Mouse (Mus musculus): ENCODE measurements at regions not wholly inside any gene's neighbourhood (a gene's known extent, or its start where the extent isn't known, plus 50 kb on each side); places are given as distances from the start of the nearest gene placed in this dataset.
"Not testable (repeated sequence)": the region's sequence is repeated elsewhere in the genome, so short reads cannot be mapped to it uniquely, and the experiment has no call there.

DNA sequence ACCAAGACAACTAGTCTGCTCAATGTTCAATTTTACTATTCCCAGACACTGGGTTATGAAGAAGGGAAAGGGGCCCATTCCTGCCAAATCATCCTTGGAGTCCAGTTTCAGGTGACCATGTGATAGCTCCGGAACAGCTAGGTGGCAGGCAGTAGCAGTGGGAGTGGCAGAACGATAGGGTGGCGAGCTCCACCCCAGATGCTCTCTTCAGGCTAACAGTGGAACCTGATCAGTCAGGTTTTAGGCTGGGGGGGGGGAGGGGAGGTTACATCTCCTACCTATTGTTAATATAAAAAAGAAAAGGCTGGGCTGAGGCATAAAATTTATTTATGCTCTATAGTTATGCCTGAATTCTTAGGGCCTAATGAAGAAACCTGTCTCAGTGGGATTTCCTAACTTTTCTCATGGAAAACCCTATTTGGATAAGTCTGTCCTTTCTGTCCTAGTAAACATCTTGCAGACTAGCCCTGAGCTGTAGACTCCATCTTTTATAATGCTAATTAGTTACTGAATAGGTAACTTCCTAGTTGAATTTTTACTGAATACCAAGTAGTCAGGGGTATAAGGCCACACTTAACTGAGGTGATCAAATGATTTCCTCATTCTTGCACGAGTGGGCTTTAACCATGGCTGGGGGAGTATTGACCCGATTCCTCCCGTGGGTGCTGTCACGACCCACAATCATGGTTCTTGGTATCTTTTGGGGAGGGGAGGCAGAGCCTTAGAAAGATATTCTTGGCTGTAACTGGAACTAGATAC is 223.2 kb upstream of the Ell2 start:
- DNase-seq (ENCODE audit: low spot score in 2 of 2): not testable (repeated sequence)

DNA sequence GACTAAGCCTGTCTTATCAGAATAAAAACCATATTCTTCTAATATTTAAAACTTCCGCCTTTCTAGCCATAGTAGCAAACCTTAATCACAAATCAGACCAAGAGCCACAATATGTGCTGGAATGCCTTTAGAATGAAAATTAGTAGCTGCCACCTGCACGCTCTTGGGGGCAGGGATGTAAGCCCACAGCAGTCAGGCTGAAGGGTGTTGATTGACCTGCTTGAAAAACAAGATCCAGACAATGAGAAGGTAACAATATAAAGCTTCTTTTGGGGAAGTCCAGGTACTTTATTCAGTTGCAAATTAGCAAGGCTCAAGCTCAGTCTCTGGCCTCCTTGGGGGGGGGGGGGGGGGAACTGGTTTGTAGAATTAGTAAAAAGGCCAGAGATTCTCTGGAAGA is 222.3 kb upstream of the Ell2 start:
- not testable (repeated sequence) for DNase-seq (ENCODE audit: low spot score in 2 of 2)

DNA sequence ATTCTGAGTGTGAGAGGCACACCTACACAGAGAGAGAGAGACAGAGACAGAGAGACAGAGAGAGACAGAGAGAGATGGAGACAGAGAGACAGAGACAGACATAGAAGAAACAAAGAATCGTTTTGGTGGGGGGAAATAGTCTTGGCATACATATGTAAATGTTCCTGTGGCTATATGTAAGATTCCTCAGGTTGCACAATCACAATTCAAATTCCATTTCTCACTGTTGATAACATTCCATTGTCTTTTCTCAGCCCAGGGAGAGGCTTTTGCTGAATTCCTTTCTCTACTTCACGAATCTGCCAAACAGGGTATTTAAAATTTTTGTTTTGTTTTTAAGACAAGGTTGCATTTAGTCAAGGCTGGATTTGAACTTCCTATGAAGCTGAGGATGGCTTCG is 205.0 kb upstream of the Ell2 start:
- DNase-seq (ENCODE audit: low spot score in 2 of 2): no peak

DNA sequence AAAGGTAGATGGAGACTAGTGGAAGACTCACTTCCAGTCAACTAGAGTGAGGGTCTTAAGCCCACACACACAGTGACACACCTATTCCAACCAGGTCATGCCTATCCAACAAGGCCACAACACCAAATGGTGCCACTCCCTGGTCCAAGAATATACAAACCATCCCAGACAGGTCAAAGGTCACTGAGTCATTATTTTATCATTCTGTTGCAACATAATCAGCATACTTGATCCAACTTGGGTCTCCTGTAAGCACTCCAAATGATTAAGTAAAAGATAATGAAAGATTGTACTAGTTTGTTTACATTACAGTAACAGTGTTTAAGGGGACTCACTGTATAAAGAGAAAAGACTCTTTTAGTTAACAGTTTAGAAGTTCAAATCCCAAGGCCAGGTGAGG is 203.2 kb upstream of the Ell2 start:
- DNase-seq (ENCODE audit: low spot score in 2 of 2): no peak

DNA sequence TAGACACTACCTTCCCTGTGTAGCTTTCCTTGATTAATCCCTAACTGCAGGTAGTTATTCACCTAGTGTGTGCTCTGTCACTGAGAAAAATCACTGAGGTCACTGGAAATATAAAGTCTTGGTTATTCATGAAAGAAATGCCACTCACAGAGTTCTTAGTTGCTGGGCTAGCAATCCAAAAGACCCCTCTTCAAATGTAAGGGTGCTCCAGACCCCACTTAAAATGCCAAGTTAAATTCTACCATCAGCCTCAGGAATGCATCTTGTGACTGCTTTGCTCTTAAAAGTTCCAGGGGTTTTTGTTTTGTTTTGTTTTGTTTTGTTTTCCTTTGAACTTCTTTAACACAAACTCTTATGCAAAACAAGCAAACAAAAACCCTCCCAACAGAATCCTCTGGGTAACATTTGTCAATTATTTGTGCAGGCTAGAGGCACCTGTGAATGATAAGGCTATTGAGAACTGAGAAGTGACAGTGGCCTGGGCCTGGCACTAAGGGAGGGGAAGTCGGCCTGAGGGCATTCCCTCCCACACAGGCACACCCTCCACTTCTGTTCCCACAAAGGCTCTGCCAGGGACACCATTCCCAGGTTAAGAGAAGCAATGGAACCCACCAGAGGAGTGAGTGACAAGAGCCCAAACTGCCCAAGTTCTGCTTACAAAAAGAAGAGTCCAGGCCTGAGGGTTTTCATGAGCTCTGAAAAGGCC is 192.1 kb upstream of the Ell2 start:
- DNase-seq (ENCODE audit: low spot score in 2 of 2): no peak

DNA sequence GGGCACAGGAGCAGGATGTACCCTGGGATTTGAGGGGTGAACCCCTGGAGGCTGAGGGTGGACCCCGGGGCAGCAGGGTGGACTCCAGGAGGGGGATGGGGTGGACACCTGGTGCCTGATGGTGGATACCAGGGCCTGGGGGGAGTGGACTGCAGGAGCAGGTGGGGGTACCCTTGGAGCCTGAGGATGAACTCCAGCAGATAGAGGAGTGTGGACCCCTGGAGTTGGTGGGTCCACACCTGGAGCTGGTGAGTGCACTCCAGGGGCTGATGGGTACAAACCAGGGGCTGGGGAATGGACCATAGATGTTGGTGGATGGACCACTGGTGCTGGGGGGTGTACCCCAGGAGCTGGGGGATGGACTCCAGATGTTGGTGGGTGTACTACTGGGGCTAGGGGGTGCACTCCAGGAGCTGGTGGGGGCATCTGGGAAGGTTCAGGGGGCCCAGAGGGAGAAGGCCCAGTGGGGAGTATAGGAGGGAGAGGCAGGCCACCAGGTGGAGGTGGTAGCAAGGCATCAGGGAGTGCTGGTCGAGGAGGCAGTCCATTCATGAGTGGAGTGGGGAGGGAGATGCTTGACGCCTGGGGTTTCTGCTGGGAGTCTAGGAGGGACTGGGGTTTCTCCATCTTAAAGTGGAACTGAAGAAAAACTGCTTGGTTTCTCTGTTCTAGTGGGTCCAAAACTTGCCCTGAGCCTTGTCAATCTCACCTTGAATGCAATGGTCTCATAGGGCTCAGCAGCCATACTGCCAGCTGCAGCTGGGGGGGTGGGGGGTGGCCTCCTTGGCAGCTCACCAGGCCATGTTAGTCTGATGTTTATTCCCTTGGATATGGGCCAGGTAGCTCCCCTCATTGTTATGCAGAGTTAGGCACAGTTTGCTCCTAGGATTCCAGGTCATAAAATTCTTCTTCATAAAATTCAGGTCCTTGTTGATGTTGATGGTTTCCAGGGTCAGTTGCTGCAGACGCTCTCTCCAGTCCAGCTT is 183.0 kb upstream of the Ell2 start:
- DNase-seq (ENCODE audit: low spot score in 2 of 2): no peak

DNA sequence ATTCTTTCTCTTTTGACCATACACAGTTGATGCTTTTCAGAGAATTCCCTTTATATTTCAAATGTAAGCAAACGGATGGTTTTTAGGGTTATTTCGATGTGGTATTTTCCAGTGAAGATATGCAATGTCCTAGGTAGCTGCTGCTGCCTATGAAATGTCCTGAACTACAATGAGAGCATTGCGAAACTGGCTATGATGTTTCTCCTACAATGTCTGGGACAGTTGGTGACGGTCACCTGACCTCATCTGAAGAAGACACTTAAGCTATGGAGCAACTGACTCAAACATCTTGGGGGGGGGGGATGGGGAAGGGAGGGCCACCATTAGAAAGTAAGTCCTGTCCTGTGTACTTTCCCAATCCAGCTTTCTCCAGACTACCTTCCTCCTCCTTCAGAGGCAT is 182.1 kb upstream of the Ell2 start:
- no peak for DNase-seq (ENCODE audit: low spot score in 2 of 2)

DNA sequence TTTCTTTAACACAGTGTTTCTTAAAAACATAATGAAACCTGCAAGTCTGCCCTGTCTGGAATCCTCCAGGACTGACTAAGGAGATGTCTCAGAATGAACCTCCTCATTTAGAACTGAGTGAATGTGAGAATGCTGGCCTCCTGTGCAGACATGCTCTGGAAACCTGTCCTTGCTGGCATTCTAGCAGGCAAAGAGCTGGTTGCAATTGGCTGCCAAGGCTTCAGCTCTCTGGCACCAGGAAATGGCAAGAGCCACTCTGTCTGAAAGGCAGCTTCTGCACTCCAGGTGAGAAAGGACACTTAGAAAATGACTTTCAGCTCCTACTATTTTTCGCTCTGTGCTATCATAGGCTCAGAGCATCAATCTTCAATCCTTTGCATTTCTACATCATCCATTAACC is 175.0 kb upstream of the Ell2 start:
- no peak for DNase-seq (ENCODE audit: low spot score in 2 of 2)

DNA sequence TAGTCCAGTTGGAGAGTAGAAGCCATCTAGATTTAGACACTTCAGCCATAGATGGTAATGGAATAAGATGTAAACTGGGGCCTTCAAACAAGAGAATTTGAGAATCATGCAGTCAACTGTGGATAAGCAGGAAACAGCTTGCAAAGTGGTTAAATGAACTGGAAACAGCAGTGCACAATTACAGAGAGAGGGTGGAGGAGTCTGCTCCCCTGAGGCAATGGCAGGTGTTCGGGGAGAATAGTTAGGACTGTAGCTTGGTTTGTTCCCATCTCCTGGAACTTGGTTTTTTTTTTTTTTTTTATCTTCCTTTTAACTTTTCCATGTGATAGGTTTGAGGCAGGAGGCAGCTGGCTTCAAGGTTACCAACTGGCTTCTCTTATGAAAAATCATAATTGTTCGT is 165.1 kb upstream of the Ell2 start:
- no peak for DNase-seq (ENCODE audit: low spot score in 2 of 2)

DNA sequence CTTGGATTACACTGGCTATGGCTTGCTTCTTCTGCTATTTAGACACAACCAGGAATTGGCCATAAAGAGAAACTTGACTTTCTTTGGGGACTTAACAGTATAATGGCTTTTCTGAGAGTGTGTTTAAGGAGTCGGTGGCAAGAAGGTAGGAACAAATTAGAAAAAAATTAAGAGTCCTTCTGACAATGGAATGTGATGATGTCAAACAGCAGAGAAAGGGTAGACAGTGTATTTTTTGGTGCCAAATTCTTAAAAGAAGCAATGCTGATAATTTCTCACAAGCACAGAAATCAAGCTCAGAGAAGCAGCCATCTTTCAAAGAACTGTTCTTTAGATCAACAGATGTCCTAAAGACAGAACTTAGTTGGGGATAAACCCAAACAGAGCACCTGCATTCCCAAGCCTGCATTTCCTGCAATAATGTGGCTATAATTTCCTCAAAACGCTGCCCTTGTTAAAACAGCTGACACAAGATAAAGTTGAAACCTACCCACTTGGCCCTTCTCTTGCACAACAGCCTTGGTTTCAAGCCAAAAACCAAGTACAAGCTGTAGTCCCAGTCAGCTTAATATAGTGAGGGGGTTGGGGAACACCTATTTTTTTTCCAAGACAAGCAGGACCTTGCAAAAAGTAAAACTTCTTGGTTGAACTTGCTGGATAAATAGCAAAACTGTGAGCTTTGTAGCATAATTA is 164.2 kb upstream of the Ell2 start:
- peak in 1 of 2 experiments; percentile 3 for DNase-seq (ENCODE audit: low spot score in 2 of 2)

DNA sequence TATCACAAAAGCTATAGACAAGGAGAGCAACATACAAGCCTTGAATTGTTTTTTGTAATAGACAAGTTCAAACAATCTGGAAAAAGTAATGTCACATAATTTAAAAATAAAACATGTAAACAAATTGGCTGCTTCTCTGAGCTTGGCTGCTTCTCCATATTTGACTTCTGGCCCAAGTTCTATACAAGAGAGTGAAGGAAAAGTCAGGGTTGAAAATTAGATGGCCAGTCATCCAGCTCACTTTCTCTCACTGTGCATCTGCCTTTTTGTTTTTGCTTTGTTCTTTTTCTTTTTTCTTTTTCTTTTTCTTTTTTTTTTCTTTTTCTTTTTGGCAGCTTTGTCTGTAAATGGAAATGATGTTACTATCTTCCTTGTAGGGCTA is 163.6 kb upstream of the Ell2 start:
- DNase-seq (ENCODE audit: low spot score in 2 of 2): no peak

DNA sequence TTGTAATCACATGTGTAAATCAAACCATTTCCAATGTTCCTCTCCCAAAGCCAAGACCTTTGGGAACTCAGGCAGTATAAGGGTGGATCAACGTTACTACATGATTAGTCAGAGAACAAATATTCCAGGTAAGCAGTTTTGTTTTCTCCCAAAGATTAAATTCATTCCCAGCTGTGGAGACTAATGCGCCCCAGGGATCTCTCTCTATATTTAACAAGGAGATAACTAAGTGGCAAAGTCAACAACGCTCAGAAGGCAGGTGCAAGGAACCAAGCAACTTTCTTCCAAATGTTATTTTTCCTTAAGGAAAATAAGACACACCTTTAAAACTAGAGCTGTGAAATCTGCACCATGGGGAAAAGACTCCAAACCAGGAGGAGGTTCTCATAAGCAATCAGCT is 163.0 kb upstream of the Ell2 start:
- no peak for DNase-seq (ENCODE audit: low spot score in 2 of 2)

DNA sequence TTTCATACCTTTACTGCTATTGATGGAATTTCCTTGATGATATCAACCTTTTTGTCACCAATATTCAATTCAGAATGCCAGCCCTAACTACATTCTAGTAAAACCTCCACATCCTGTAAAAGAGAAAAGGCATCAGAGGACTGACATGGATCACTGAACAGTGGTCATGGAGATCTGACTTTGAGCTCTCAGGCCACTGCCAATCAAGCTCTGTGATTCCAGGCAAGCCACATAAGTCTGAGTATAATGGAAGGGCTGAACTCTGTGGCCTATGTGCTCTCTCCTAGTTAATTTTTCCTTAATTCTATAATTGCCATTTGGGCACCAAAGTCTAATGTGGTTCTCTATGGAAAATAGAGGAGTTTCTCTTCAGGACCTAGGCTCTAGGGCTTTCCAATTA is 161.8 kb upstream of the Ell2 start:
- DNase-seq (ENCODE audit: low spot score in 2 of 2): no peak

DNA sequence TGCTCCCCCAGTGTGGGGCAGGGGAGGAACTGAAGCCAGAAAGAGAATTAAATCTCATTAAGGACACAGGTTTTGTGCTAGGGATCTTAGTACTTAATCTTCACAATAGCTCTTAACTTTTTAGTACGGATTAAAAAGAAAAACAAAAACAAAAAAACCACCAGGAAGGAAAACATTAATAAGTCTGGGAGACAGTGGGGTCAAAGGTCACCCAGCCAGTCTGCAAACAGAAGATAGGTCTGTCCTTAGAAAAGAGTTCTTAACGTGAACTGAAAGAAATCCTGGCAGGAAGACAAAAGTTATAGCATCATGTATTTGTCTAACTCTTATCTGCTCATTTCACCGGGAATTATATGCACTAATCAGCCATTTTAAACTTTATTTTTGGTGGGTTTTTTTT is 158.8 kb upstream of the Ell2 start:
- DNase-seq (ENCODE audit: low spot score in 2 of 2): no peak

DNA sequence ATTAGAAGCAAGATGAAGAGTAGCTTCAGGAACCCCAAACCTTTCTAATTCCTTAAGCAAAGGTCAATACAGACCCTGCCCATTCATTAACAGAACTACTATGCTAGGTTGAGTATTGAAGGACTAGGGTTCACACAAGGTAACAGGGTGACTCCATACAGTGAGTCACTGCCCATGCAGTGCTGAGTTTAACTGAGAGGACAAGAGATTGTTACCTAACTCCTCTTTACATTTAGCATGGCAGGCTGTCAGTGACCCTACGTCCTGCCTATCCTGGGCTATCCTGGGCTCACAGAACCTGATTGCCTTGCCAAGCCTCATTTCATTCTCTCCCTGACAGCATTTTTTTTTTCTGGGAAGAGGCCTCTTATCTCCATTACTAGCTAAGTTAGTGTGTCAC is 127.6 kb upstream of the Ell2 start:
- DNase-seq (ENCODE audit: low spot score in 2 of 2): no peak

DNA sequence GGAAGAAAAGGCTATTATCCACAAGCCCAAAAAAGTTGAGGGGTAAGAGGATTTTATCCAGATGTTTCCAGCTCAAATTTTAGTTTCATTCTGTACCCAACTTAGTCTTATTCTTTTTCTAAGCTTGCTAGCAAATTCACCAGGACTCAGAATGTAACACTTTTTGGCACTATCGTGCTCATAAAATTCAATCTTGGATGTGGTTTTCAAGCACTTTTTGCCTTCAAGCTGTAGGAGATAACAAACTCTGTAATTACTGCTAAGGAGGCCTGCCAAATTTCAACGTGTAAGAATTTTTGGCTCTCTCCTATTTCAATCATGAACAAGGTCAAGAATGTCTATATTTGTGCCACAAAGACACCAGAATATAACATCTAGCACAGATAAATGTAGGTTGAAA is 115.7 kb upstream of the Ell2 start:
- no peak for DNase-seq (ENCODE audit: low spot score in 2 of 2)

DNA sequence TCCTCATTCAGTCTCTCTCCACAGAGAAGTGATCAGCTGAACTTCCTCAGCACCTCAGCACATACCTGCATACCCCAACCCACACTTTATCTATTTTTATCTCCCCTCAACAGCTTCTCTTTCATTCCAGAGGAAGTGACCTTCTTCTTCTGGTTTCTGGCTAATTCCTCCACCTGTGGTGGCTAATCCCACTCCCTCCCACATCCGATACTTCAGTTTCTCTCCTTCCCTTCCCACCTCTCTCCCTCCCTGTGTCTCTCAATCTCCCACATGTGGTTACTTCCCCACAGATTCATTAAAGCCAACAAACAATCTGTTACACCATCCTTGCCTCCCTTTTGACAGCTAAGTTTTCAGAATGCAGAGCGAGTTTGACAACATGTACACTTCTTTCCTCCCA is 109.7 kb upstream of the Ell2 start:
- DNase-seq (ENCODE audit: low spot score in 2 of 2): no peak

DNA sequence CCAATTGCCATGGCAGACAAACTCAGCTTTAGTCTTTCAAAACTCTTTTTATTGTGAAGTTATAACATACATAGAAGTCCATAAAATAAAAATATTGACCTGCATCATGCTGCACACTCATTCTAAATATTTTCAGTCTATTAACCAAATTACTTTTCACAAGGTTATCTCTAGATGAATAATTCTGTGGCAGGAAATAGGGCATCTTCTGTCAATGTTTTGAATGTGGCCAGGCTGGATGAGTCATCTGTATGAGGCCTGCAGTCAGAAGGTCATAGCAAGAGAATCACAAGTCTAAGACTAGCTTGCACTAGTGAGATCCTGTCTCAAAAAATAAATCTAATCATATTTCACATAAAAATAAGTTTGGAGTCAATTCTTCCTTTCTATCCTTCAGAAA is 108.4 kb upstream of the Ell2 start:
- no peak for DNase-seq (ENCODE audit: low spot score in 2 of 2)

DNA sequence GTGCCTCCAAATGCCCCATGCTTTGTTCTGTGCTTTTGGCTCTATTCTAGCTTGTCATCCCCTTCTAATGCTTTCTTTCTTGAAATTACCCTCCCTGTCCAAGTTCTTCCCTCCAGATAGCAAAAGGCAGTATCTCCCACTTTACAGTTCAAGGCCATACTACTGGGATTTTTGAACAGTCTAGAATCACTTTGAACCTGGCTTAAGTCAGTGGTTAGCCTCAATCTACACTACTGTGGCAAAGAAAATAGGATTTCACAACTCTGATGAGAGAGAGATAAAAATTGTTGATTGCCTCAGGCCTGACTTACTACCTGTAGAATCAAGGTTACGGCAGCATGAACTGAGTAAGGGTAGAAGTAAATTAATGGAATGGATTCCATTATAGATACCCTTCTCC is 107.9 kb upstream of the Ell2 start:
- no peak for DNase-seq (ENCODE audit: low spot score in 2 of 2)

DNA sequence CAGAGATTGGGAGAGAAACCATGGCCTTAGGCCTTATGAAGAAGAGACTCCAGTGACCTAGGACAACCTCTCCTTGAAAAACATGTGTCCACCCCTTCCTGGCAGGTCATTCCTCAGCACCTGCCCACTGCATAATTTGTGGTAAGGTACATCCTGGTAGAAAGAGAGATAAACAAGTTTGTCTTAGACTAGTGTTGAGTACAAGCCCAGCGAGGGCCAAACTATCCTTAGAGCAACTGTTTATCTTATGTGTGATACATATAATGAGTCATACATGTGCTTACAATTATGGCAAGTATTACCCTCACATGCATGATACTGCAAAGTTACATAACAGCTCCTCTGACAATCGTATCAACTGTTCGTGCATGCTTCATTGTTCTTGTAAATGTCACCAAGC is 83.3 kb upstream of the Ell2 start:
- no peak for DNase-seq (ENCODE audit: low spot score in 2 of 2)

DNA sequence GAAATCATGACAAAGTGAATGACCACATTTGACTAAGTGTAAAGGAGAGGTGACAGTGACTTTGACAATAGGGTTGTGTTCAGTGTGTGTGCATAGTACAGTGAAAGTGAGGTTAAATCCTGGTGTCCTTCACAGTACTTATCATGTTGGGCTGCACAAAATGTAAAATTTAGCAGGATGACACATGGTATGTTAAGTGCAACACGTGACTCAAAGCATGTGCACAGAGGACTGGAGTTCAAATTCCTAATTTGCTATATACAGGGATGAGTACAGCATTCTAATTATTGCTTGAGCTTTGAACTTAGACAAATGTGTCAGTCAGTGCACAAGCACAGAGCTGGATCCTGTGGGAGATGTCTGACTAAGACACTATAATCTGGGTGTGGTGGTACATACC is 79.2 kb upstream of the Ell2 start:
- no peak for DNase-seq (ENCODE audit: low spot score in 2 of 2)
